Mouse (Mus musculus) hindbrain, embryonic 11.5 days (tissue): ENCODE results near the gene Glod4. TPM values are rescaled to one million over a fixed set of nuclear protein-coding genes. Genes with fewer than 3 reads are reported as not detected.

Experiments used
- ATAC-seq: fragments of 200-750 bp; cut with Nextera tagmentation; 2 replicates; pipeline ENCODE4 v1.8.0; 2017; ENCODE audit warnings: mild to moderate bottlenecking, moderate TSS enrichment, moderate library complexity; ENCODE audit not compliant: low FRiP score
- DNase-seq: peaks from one replicate; pipeline ENCODE4 v3.0.0-alpha.2; 2015; ENCODE audit warnings: low spot score
- H3K27ac ChIP-seq: fragments of 300-500 bp; sonication (generic); 2 replicates; pipeline ENCODE4 v1.5.1; 2014; ENCODE audit warnings: mild to moderate bottlenecking, low read depth, low read length
- H3K27me3 ChIP-seq: fragments of 300-500 bp; sonication (generic); 2 replicates; pipeline ENCODE4 v1.6.1; 2014; ENCODE audit warnings: mild to moderate bottlenecking, low read length, moderate library complexity, mixed read lengths; ENCODE audit not compliant: control insufficient read depth, insufficient read depth
- H3K36me3 ChIP-seq: fragments of 300-500 bp; sonication (generic); 2 replicates; pipeline ENCODE4 v1.6.1; 2014; ENCODE audit warnings: mild to moderate bottlenecking, low read length, moderate library complexity, mixed read lengths; ENCODE audit not compliant: control insufficient read depth, insufficient read depth
- H3K4me1 ChIP-seq: fragments of 300-500 bp; sonication (generic); replicated peaks from 2 replicates; pipeline ENCODE4 v1.6.1; 2014; ENCODE audit warnings: low read length, mixed read lengths; ENCODE audit not compliant: control insufficient read depth, insufficient read depth
- H3K4me2 ChIP-seq: fragments of 300-500 bp; sonication (generic); replicated peaks from 2 replicates; pipeline ENCODE4 v1.6.1; 2014; ENCODE audit warnings: mild to moderate bottlenecking, low read depth, low read length
- H3K4me3 ChIP-seq: fragments of 300-500 bp; sonication (generic); 2 replicates; pipeline ENCODE4 v1.5.1; 2014; ENCODE audit warnings: low read depth, low read length
- H3K9ac ChIP-seq: fragments of 300-500 bp; sonication (generic); 2 replicates; pipeline ENCODE4 v1.6.1; 2014; ENCODE audit warnings: low read depth, low read length
- H3K9me3 ChIP-seq: fragments of 300-500 bp; sonication (generic); 2 replicates; pipeline ENCODE4 v1.6.1; 2016; ENCODE audit warnings: low read length; ENCODE audit not compliant: control insufficient read depth
- WGBS: fragments of 180-500 bp; shearing (Covaris S2); extraction: QIAGEN DNeasy Blood & Tissue Kit; methylation state at CpG from one replicate; pipeline ENCODE4 v1.1.7; 2014; 5-methylcytosine and 5-hydroxymethylcytosine counted together
- polyA plus RNA-seq: library from polyadenylated mRNA; unstranded; fragments of >200 nt; fragmentation: Nextera tagmentation; extraction: Ambion mirVana; gene quantifications from 2 replicates; pipeline ENCODE4 v1.2.1, GENCODE M21; 2014

Gene Glod4
- polyA plus RNA-seq, 1 experiment from 2014 or later = 132 TPM

GRCm38 (mm10) chr11:76253145-76253917 lies 9.8 kb upstream of the Glod4 start:
- Histone ChIP-seq H3K4me2 (no peak overlapping the region), H3K4me1 (no peaks in the 10 kb centered on the region; the same call in 1 of the 2 replicates), H3K36me3 (no peaks in the 10 kb centered on the region), H3K9me3 (no peaks in the 10 kb centered on the region), H3K9ac (0 out of 2 replicates have a peak overlapping the region, but pooled peaks have one; percentile 23), H3K27ac (0 out of 2 replicates have a peak overlapping the region, but pooled peaks have one; percentile 10), H3K27me3 (no peaks in the 10 kb centered on the region), H3K4me3 (no peak overlapping the region)
- DNase-seq (peak; percentile 91), ATAC-seq (peak; percentile 66; the same call in 1 of the 2 replicates)
- 51% methylated on average over 5 of the region's 5 CpGs for WGBS

- ATAC-seq = no peak
- no peak overlapping the region for H3K27ac ChIP-seq
- 67% methylated on average over 3 of the region's 3 CpGs for WGBS
Observed at GRCm38 (mm10) chr11:76252036-76252435, 8.5 kb upstream of the Glod4 start.

GRCm38 (mm10) chr11:76247239-76247638 lies 3.7 kb upstream of the Glod4 start:
- no peaks in the 10 kb centered on the region for H3K9me3 ChIP-seq
- no peak for DNase-seq
- no peaks in the 10 kb centered on the region for H3K27me3 ChIP-seq
- no peaks in the 10 kb centered on the region for H3K36me3 ChIP-seq
- 35% methylated on average over 2 of the region's 2 CpGs for WGBS
- no peak overlapping the region for H3K4me2 ChIP-seq
- H3K4me1 ChIP-seq = peaks cover 3% of the 10 kb centered on the region; the same call in 1 of the 2 replicates
- H3K9ac ChIP-seq = no peak overlapping the region
- no peak overlapping the region for H3K27ac ChIP-seq
- no peak for ATAC-seq
- H3K4me3 ChIP-seq = no peak overlapping the region

More at GRCm38 (mm10) chr11:76252036-76252435, 8.5 kb upstream of the Glod4 start:
- H3K36me3 ChIP-seq = no peaks in the 10 kb centered on the region
- H3K4me2 ChIP-seq = no peak overlapping the region
- H3K4me1 ChIP-seq = no peaks in the 10 kb centered on the region; the same call in 1 of the 2 replicates
- DNase-seq = no peak
- no peak overlapping the region for H3K9ac ChIP-seq
- H3K9me3 ChIP-seq = no peaks in the 10 kb centered on the region
- H3K4me3 ChIP-seq = no peak overlapping the region
- H3K27me3 ChIP-seq = no peaks in the 10 kb centered on the region

DNA sequence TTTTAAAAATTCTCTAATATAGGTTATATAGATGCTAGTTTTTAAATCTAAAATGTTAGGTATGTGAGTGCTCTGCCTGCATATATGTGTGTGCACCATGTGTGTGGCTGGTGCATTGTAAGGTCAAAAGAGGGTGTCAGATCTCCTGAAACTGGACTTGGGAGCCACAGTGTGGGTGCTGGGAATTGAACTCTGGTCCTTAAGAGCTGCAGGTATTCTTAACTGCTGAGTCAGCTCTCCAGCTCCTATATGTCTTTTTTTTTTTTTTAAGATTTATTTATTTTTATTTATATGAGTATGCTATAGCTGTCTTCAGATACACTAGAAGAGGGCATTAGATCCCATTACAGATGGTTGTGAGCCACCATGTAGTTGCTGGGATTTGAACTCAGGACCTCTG lies 2.9 kb upstream of the Glod4 start:
- ATAC-seq = no peak
- no peak overlapping the region for H3K9ac ChIP-seq
- no peaks in the 10 kb centered on the region for H3K36me3 ChIP-seq
- no peak overlapping the region for H3K4me2 ChIP-seq
- H3K4me3 ChIP-seq = no peak overlapping the region
- peaks cover 3% of the 10 kb centered on the region; the same call in 1 of the 2 replicates for H3K4me1 ChIP-seq
- H3K27me3 ChIP-seq = no peaks in the 10 kb centered on the region
- no peak for DNase-seq
- H3K27ac ChIP-seq = no peak overlapping the region
- H3K9me3 ChIP-seq = no peaks in the 10 kb centered on the region

- peak; percentile 77; the same call in 1 of the 2 replicates for ATAC-seq
- Histone ChIP-seq H3K4me2 (peak overlapping the region; percentile 86), H3K36me3 (no peaks in the 10 kb centered on the region), H3K27me3 (no peaks in the 10 kb centered on the region), H3K9ac (peak overlapping the region; percentile 78), H3K9me3 (no peaks in the 10 kb centered on the region), H3K4me1 (peaks cover 3% of the 10 kb centered on the region; the same call in 1 of the 2 replicates), H3K27ac (no peak overlapping the region), H3K4me3 (peak overlapping the region; percentile 85)
- 6% methylated on average over 34 of the region's 34 CpGs for WGBS
- no peak for DNase-seq
Observed at GRCm38 (mm10) chr11:76243811-76244546, 454 bp upstream of the Glod4 start.

DNA sequence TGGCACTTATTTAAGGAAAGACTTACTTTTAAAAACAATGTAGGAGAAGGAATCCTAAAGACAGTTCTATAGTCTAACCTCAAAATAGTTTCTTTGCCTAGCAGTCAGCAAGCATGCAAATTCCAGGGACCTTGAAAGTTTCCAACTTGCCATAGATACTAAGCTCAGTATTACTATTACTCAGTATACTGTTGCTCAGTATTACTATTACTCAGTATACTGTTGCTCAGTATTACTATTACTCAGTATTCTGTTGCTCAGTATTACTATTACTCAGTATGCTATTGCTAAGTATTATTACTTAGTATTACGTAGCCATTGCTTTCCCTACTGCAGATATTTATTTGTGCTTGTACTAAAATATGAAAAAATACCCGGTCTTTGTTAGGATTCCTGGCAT lies 3.8 kb downstream of the Glod4 start:
- Histone ChIP-seq H3K36me3 (no peaks in the 10 kb centered on the region), H3K9ac (no peak overlapping the region), H3K9me3 (no peaks in the 10 kb centered on the region), H3K27me3 (no peaks in the 10 kb centered on the region), H3K4me1 (peaks cover 3% of the 10 kb centered on the region; the same call in 1 of the 2 replicates), H3K4me3 (no peak overlapping the region), H3K4me2 (no peak overlapping the region), H3K27ac (no peak overlapping the region)
- DNase-seq = no peak
- ATAC-seq = no peak
- 99% methylated on average over 2 of the region's 2 CpGs for WGBS

DNA sequence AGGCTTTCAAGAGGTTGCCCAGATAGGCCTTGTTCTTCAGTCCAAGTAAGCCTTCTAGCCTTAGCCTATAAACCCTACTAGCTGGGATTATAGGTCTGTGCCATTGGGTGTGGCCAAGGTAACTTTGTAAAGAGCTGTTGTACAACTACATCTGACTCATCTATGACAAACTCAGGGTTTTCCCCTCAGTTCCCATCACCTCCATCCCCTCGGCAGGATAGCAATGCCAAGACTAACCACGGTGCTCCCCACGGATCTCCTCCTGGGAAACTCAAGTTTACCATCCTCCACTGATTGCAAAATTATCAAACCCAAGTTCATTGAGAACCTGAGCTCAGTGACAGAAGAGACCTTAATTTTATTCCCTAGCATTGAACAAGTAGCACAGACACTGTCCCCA lies 7.4 kb downstream of the Glod4 start:
- 95% methylated on average over 3 of the region's 3 CpGs for WGBS

GRCm38 (mm10) chr11:76225051-76225450 lies 18.5 kb downstream of the Glod4 start:
- no peak overlapping the region for H3K4me2 ChIP-seq
- H3K27ac ChIP-seq = no peak overlapping the region
- DNase-seq = no peak
- no peak for ATAC-seq
- 0 out of 2 replicates have a peak, but pooled peaks cover 3% of the 10 kb centered on the region for H3K36me3 ChIP-seq
- H3K4me1 ChIP-seq = no peaks in the 10 kb centered on the region
- H3K27me3 ChIP-seq = no peaks in the 10 kb centered on the region
- no peaks in the 10 kb centered on the region for H3K9me3 ChIP-seq
- no peak overlapping the region for H3K4me3 ChIP-seq
- H3K9ac ChIP-seq = no peak overlapping the region

More for the DNA sequence above, 7.4 kb downstream of the Glod4 start:
- Histone ChIP-seq H3K27me3 (no peaks in the 10 kb centered on the region), H3K27ac (no peak overlapping the region), H3K4me1 (no peaks in the 10 kb centered on the region), H3K9ac (no peak overlapping the region), H3K36me3 (no peaks in the 10 kb centered on the region), H3K9me3 (no peaks in the 10 kb centered on the region), H3K4me2 (no peak overlapping the region), H3K4me3 (no peak overlapping the region)
- DNase-seq = no peak
- no peak for ATAC-seq
